Mouse (Mus musculus): ENCODE results near the gene Gm20388.
A peak's percentile ranks its signal among the peaks of the same experiment; 100 is the strongest.
"Not testable (repeated sequence)": the region's sequence is repeated elsewhere in the genome, so short reads cannot be mapped to it uniquely, and the experiment has no call there.

The Gm20388 gene

DNA sequence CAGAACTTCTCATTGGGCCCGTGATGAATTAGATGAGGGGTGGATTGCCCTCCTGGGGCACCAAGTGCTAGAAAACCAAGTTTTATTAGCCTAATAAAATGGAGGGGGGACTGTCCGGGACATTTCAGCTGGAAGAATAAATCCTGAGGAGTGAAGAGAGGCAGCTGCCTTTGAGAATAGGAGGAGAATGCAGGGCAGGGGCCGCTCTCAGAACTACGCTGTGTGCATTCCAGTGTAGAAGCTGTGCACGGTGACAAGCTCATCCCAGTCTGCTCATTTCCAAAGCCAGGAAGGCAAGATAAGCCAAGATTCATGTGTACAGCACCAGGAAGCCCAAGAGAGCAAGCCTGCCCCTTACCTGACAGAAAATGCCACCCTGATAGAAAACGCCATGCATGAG is 1487.4 kb downstream of the Gm20388 start:
- DNase-seq: peak; percentile 47

DNA sequence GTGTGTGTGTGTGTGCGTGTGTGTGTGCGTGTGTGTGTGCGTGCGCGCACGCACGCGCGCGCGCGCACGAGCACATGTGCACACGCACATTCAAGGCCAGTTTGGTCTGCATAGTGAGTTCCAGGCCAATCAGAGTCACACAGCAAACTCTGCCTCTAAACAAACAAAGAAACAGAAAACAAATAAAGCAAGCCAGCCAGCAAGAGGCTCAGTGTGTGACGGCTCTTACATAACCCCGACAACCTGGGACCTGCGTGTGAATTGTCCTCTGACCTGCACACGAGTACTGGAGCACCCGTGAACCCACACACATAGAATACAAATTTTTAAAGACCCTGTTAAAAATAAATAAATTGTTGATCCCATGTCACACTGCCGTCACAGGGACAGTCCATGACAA is 1488.1 kb downstream of the Gm20388 start:
- DNase-seq: no peak

DNA sequence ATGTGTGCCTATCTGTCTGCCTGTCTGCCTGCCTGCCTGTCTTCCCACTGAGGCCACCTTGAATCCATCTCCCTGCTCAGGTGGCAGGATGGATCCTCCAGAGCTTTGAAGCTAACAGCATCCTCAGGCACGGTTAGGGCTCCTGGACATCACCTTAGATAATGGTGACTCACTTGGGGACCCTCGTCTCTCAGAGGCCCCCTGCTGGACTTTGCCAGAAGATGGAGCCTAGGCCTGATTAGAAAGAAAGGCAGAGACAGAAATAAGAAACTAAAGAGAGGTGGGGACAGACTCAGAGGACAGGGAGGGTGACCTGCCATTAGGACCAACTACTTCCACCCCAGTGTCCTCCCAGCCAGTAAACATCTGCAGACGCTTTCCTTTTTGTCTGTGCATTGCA is 1488.5 kb downstream of the Gm20388 start:
- DNase-seq: peak; percentile 31

DNA sequence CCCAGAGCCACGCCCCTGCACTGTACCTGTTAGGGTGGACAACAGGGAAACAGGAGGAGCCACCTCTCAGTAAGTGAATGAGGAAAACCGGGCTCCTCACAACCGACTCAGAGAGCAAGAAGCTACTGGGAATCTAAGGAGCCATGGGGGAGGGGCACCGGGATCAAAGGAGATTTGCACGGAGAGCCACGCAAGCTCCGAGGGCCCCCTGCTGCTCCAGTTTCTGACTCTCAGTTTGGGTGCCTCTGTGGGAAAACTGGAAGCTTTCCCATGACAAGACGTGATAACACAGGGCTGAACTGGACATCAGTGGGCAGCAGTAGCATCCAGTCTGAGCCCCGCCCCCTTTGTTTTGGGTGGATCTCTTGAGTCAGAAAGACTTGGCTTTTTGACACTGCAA is 1489.9 kb downstream of the Gm20388 start:
- peak; percentile 71 for DNase-seq

DNA sequence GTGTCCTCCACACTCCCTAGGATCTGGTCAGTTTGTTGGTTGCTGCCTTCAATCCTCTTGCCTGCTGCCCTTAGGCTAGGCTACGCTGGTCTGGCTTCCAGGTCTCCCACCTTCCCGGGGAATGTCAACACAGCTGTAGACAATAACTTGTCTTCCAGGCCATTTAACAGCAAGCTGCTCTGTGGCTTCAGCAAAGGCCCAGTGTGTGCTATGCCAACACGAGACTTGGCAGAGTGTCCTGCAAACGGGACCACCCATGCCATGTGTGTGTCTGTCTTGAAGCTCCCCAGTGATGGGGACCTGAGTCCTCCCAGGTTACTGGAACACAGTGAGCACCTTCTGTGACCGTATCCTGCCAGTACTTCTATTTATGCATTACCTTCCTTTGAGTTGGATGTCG is 1493.2 kb downstream of the Gm20388 start:
- no peak for DNase-seq

DNA sequence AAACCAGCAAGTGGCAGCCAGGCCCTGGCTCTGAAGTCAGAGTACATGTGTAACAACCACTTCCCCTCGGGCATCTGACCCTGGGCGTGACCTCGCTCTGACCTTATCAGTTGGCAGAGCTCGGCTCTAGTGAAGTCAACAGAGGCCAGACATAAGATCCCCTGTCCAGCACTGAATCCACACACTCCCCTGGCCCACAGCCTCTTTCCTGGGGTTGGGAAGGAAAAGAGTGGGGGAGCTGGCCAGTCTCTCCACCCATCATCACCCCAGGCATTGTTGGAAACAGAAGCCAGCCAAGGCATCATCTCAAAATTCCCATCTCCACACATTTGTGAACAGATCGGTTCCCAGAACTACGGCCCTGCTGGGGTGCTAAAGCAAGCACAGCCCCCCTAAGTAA is 1507.4 kb downstream of the Gm20388 start:
- DNase-seq: no peak

DNA sequence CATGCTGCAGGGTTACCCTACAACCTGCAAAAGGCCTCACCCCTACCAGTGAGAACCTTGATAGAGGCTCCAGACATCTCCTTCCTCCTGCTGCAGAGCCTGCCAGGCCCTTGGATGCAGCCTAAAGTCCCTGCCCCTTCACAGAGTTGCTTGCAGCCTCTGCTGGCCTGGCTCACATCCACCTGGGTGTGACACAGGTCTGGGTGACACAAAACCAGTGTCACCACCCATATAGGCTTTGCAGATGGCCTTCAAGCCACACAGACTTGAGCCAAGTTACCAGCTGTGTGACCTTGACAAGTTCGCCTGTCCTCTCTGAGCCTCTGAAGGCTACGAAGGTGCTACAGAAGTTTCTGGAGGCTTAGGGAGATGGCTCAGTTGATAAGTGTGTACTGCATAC is 1508.9 kb downstream of the Gm20388 start:
- no peak for DNase-seq

DNA sequence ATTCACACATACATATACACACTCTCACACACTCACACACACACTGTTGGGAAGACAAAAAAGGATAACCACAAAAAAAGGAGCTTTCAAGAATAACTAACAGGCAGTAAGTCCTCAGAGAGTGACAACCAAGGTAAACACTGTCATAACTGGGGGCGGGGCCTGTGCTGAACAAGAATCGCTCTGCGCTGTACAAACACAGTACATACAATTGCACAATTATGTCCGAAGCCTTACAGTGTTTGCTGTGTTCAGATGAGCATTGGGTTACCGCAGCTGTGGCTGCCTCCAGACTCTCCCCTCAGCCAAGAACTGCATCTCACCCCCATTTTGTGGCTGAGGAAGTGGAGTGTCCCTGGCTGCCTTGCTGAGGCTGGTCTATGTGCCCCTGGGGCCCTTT is 1510.4 kb downstream of the Gm20388 start:
- DNase-seq: no peak

DNA sequence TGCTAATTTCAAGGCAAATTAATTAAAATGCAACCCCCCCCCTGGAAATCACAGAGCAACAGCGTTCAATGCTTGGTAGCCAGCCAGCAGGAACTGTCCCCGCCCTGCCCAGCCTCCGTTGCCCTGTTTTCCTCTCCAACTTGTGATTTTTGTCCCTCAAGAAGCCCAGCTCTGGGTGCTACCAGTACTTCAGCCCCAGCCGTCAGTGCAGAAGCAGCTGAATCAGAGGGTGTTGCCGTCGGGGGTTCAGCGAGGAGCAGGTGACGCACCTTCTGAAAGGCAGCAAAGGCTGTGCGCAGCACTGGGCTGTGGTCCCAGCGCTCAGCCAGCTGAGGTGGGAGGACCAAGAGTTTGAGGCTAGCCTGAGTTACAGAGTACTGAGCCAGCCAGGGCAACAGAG is 1513.4 kb downstream of the Gm20388 start:
- DNase-seq: no peak

DNA sequence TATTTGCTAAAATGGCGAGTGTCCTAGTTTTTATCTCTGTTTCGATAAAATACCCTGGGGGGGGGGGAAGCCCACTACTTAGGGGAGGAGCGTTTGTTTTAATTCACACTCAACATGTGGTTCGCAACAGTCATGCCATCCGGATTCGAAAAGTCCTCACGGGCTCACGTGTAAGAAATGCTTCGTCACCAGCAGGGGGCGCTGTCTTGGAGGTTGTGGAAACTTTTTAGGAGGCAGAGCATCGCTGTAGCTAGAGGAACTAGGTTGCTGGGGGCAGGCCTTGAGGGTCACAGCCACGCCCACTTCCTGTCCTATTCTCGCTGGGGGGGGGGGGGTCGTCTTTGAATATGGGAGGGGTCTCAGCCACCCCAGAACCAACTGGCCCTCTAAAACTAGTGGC is 1514.0 kb downstream of the Gm20388 start:
- DNase-seq: peak; percentile 63

DNA sequence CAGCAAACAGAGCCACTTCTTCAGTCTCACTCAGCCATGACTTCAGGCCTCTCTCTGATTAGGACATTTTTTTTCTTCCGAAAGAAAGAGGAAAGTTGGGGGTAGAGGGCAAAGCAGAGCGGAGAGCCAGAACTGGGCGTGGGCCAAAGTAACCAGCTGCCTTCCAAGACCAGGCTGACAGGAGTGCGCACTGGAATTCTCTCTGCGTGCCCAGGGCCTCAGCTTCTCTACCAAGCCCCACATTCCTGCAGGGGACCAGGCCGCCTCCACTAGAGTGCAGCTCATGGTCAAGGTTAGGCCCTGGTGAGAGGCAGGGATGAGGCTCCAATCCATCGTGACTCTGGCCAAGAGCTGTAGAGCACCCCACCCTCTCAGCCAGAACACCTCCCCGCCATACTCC is 1520.9 kb downstream of the Gm20388 start:
- DNase-seq: peak; percentile 62

DNA sequence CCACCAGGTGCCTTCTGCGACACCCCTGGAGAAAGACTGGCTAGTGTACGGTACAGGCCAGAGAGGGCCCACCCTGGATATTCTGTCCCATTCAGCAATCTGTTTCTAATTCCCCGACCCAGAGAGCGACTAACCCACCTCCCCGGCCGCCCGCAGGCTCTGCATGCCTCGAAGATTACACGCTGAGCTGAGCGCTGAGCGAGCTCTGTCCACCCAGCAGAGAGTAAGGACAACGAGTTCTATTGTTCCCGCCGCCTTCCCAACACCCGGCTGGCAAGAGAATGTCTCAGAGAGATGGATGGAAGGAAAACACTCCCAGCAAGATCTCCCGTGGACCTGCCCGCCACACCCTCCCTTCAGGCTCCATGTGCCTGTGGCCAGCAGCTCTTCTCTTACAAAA is 1522.8 kb downstream of the Gm20388 start:
- DNase-seq: no peak

DNA sequence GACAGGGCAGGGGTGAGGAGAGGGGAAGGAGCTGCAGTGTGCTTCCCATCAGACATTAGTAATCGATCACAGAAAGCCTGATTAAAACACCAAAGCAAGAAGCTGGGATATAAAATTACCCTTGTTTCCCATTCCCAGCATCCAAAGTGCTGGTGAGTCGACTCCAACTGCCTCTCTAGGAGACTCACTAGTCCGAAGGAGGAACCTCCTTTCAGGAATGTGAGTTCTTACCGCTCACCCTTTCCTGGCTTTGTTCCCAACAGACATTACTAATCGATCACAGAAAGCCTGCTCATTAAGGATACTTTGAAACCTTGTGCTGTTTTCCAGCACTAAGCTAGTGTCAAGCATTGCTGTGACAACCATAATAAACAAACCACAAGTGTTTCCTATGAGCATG is 1526.0 kb downstream of the Gm20388 start:
- DNase-seq: no peak

DNA sequence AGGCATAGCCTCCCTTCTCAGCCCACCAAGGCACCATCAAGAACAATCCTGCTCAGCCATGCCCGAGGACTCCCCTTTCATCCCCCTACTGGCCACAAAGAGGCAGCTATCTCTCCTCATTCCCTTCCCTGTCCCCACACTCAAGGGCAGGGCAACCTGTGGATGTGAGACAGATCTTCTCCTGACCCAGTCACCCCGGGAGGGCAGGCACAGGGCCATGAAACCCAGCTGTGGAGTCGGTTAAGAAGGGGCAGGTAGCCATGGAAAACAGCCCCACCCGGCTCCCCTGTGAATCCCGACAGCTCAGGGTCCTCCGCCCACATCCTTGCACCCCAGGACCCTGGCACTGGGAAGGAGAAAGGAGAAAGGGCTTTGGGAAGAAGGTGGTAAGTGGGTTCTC is 1526.9 kb downstream of the Gm20388 start:
- DNase-seq: no peak

DNA sequence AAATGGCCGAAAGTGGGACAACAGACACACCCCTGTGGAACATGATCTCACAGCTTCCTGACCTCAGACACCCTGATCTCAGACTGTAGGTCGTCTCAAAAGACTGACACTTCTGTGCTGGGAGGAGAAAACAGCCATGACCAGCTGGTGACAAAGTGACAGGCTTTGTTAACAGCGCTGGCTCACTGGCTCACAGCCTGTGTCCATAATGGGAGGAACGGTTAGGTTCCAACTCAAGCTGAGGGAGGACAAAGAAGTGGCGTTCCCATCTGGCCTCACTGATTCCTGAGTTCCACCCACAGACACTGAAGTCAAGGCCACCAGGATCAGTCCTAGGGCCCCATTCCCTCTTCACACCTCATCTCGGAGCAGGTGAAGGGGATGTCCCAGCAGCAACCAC is 1527.5 kb downstream of the Gm20388 start:
- DNase-seq: peak; percentile 52

DNA sequence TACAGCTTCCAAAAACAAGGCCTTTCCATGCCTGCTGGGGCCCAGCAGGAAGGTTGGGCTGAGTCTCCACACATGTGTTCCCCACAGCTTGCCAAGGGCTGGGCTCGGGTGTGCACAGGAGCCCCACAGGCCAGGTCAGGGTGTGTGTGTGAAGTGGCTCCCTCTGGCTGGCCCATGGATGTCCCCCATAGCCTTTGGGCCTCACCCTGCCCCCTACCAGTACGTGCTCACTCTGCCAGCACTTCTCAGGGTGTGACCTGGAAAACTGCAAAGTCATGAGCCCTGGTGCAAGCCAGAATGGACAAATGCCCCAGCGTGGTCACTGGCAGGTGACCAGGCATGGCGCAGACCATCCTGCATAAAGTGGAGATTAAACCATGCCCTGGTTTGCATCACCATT is 1528.7 kb downstream of the Gm20388 start:
- DNase-seq: no peak

DNA sequence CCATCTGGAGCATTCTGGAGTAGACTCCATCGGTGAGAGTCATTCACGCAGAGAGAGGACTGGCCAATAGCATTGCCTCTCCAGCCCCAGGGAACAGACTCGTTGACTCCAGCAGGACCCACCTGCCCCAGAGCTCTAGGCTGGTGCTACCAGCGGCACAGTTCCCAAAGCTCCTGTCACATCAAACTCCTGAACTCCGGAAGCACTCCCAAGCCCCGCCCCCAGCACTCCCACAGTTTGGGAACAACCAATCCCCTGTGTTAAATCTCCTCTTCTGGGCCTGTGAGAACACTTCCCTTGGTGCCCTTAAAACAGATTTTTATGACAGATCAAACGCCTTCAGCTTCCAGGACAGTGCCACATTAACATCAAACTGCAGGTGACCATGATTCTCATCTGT is 1532.7 kb downstream of the Gm20388 start:
- no peak for DNase-seq

DNA sequence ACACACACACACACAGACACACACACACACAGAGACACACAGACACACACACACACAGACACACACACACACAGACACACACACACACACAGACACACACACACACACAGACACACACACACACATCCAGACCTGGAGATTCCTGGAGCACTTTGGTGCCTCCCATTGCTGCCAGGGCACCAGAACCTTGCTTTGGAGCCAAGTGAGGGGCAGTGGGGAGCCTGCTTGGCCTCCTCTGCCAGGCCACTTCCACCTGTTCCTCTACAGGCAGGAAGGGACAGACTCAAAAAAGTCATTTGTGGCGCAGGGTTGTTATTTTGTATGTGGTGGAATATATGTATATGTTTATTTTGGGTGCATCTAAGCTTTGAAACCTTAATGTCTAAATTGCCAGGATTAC is 1533.9 kb downstream of the Gm20388 start:
- DNase-seq: not testable (repeated sequence)

DNA sequence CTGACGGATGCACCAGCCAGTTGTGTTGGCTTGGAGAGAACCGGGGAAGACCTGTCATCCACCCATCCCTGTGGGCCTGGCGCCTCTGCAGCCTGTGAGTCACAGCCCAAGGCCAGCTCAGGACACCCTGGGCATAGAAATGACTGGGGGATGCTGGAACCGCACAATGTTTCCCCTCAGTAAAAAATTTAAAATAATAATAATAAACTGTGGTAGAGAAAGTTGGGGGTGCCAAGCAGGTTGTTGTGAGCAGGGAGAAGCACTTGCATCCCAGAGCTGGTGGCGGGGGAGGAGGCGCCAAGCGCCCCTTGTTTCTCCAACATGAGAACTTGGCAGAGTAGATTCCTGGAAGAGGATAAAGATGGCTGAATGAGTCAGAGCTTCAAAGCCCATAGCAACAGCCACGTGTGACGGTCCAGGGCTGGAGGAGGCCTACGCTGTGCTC is 1534.4 kb downstream of the Gm20388 start:
- DNase-seq: no peak

DNA sequence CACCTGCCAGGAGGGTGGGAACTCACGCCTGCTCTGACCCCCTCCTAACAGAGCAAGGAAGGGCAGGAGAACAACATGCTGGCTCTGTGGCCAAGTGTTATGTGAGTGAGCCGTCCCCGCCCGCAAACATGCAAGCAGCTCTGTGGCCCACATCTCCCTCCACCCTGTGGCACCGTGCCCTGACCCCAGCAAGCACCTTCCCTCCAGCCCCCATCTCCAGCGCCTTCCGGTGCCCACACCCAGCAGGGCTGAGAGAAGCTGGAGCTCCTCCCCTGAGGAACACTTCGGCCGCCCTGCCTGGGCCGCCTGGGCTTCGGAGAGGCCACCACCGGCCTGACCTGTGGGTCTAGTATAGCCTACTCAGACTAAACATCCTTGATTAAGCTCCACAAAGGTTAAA is 1535.5 kb downstream of the Gm20388 start:
- DNase-seq: no peak

DNA sequence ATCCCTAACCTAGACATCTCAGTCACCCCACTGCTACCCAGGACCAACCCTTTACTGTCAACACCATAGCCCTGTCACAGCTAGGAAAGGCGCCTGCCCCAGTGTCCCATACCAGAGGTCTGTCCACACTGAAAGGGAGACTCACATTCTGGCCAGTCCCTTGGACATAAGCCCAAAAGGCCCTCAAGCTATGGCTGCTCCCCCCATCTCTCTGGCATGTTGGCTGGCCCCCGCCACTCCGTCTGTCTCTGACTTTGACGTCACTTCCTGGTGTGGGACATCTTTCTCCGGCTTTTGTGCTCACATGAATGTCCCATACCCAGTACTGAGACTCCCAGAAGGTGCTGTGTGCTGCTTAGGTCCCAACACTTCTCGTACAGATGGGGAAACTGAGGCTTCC is 1536.2 kb downstream of the Gm20388 start:
- DNase-seq: peak; percentile 56

DNA sequence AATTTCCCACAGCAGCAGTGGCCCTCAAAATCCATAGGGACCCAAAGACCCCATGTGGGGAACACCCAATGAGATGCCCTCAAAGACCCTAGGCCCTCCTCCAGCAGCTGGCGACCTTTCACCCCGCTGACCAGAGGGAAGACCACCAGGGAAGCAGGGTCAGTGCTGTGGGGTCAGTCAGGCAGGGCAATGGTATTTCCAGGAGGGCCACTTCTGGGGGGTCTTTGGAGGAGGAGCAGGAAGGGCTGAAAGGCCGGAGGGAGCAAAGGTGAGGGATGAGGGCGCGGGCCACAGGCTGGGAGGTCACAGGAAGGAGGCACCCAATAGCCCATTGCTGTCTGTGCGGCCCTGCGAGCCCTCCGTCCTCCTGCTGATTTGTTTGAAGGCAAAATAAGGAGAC is 1539.6 kb downstream of the Gm20388 start:
- no peak for DNase-seq

DNA sequence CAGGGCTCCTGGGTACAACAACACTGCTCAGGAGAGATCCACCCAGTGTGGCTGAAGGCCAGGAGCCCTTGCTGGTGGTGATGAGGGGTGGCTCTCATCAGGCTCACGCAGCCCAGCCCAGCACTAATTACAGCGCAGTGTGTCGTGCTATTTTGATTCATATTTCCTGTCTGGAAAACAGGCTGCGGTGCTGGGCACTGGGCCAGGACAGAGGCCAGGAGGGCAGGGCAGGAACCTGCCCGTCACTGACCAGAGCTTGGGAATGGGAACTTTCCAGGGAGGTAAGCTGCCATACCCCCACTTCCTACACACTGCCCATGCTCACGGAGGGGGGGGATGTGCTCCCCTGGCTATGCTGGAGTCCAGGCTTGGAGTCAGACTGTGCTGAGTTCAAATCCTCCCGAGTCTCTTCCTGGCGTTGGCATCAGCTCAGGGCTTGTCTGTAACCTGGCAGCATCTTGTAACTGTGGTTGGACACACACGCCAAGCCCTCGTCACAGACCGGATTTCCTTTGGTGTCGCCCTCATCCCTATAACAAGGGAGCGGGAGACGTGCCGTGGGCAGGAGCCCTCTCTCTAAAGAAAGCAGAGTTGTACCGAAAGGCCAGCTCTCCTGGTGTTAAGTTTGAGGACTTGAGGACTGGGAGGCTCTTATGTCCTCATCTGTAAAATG is 1540.9 kb downstream of the Gm20388 start:
- DNase-seq: peak; percentile 94

DNA sequence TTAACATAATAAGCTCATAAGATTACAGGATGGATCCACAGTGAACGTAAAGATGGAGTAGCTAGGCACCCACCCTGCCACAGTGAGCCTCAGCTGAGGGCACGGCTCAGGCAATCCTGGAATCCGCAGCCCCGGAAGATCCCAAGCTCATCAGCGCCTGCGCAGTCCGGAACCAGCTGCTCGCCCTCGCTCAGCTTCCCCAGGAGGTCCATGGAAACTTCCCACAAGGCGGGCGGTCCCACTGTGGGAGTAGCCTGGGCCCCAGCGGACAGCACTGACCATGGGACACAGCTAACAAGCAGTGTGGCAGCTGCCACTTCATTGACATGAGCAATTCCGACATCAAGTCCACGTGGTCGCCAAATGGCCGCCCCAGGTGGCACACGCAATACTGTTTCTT is 1544.1 kb downstream of the Gm20388 start:
- DNase-seq: peak; percentile 66

DNA sequence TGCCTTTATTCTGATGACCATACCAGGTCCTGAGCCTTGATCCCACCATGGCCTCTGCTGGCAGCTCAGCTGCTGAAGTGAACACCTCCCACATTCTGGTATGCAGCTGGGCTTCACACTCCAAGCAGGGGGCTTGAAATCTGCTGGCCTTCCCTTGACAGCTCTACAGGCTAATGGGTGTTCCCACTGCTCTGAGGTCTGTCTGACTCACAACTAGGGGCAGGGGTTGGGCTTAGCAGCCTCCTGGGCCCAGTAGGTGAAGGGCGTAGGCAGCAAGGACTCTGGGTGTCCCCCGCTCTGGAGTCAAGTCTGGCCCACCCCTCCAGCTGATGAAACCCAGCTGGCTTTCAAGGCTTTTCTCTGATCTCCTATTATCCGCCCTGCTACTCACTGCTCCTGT is 1550.6 kb downstream of the Gm20388 start:
- DNase-seq: no peak

DNA sequence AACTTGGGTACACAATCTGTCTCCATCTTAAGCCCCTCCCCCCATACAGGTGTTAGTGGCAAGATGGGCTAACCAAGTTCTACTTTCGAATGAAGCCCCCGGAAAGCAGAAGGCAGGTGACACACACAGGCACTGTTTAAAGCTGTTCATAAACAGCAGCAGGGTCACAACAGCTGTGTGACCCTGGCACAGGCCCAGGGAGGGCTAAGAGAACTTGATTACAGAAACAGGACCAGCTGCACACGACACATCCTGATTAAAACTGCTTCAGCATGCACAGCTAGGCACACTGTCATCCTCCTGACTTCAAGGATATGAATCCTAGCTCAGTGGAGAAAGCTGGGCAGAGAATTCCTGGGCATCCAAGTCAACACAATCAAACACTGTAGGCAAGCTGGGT is 1551.5 kb downstream of the Gm20388 start:
- DNase-seq: no peak
